Mouse (Mus musculus): ENCODE data around the gene Stard10.

- TF ChIP-seq CTCF (IDR thresholded peaks at IDR 0.05; ENCODE audit: extremely low read depth, insufficient read depth, low read length), result no peak
- no peak for TF ChIP-seq POLR2A (IDR thresholded peaks at IDR 0.05; ENCODE audit: extremely low read depth, insufficient read depth, low read length)
Observed at GRCm38 (mm10) chr7:101293611-101294010, 23.3 kb upstream of the Stard10 start.

Measured in cortical plate, adult 2 months (tissue).